Mouse (Mus musculus) cerebellum, adult 2 months (tissue): ENCODE measurements around the gene Sp2. TPM values are rescaled to one million over a fixed set of nuclear protein-coding genes. Genes with fewer than 3 reads are reported as not detected.

Experiments
- DNase-seq, 2 experiments: peaks; one replicate each; pipeline ENCODE4 v3.0.0; 2021
- H3K27ac ChIP-seq: fragments of 200-500 bp; 2 replicates; pipeline ENCODE4 v1.5.1; 2012; ENCODE audit warnings: low read length, control low read depth, inconsistent platforms; ENCODE audit not compliant: insufficient read depth
- H3K27me3 ChIP-seq: fragments of 200-500 bp; 2 replicates; pipeline ENCODE4 v1.6.1; 2012; ENCODE audit warnings: inconsistent platforms, mild to moderate bottlenecking, low read length, moderate library complexity; ENCODE audit not compliant: control insufficient read depth, insufficient read depth
- H3K4me1 ChIP-seq: fragments of 200-500 bp; 2 replicates; pipeline ENCODE4 v1.6.1; 2011; ENCODE audit warnings: low read length; ENCODE audit not compliant: control insufficient read depth, insufficient read depth
- H3K4me3 ChIP-seq: fragments of 200-500 bp; replicated peaks from 2 replicates; pipeline ENCODE3; 2011; ENCODE audit warnings: mild to moderate bottlenecking, low read depth, low read length, control low read depth; ENCODE audit not compliant: insufficient read depth
- CTCF ChIP-seq: fragments of 200-500 bp; IDR thresholded peaks from 2 replicates; pipeline ENCODE4 v1.5.1; 2011; ENCODE audit warnings: low read depth, mild to moderate bottlenecking, control low read depth, low read length, moderate library complexity, borderline replicate concordance; ENCODE audit not compliant: insufficient read depth
- POLR2A ChIP-seq: fragments of 200-500 bp; IDR thresholded peaks from 2 replicates; pipeline ENCODE4 v1.6.1; 2011; ENCODE audit warnings: low read length, control low read depth, borderline replicate concordance; ENCODE audit not compliant: insufficient read depth
- WGBS: fragments of 180-500 bp; shearing (Covaris S2); methylation state at CpG from one replicate; pipeline ENCODE4 v1.1.7; 2018; 5-methylcytosine and 5-hydroxymethylcytosine counted together
- polyA plus RNA-seq: library from polyadenylated mRNA; depleted of rRNA; stranded (reverse); fragments of >200 nt; gene quantifications from 2 replicates; pipeline ENCODE4 v1.2.3, GENCODE M21; 2012

Gene Sp2
- polyA plus RNA-seq, 1 experiment = 15.4 TPM

GRCm38 (mm10) chr11:96966172-96966571, 16.6 kb downstream of the Sp2 start:
- H3K27ac ChIP-seq = no peak overlapping the region
- no peak overlapping the region for H3K4me3 ChIP-seq
- TF ChIP-seq POLR2A (no peak), CTCF (no peak)
- peaks cover 26% of the 10 kb centered on the region for H3K4me1 ChIP-seq
- 92% methylated on average over 3 of the region's 3 CpGs for WGBS
- H3K27me3 ChIP-seq = no peaks in the 10 kb centered on the region
- no peak for DNase-seq

DNA sequence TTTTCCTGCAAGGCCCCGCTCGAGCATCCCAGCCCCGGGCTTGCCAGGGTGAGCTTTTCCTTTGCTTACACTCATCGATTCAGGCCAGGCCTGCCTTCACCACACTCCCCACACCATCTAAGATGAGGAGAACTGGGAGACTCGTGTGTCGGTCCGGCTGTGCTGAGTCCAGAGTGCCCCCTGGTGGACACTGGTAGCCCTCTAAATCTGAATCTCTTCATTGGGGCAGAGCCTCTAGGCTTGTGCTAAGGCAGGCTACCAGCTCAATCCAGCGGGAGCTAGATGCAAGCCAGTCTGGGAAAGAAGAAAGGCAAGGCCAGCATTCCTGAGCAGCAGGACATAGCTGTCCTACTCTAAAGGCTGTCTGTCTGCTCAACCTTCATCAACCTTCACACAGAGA, 19.2 kb downstream of the Sp2 start:
- H3K4me1 ChIP-seq = peaks cover 5% of the 10 kb centered on the region

DNA sequence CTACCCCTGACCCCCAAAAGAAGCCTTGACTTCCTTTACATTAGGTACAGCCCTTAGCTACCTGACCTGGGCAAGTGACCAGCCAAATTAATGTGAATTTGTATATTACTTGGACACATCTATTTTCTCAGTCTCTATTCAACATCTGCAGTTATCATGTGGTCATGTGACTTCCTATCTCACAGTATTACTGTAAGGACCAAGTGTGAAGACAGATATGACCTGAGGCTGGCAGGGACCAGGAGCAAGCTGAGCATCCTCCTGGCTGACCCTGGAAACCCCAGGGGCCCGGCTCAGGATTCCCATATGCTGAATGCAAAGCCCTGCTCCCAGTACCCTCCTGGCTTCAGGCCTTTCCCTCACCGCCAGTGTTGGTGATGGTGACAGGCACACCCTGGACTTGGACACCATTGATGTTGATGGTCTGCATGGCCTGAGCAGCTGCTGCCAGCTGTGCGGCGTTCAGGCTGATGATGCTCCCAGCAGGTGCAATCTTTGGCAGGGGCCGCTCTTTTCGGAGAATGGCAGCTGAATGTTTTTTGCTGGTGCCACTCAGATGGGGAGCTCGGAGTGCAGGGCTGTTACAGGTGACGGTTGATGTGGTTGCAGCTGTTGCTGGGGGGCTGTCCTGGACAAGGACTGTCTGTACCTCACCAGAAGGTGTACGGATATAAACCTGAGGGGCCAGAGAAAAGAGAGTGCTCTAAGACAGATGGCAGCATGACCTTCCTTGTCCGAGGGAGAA, 25.5 kb downstream of the Sp2 start:
- TF ChIP-seq POLR2A = no peak
- no peak for TF ChIP-seq CTCF
- Histone ChIP-seq H3K27me3 (no peaks in the 10 kb centered on the region), H3K4me3 (no peak overlapping the region), H3K27ac (no peak overlapping the region), H3K4me1 (peaks cover 2% of the 10 kb centered on the region)
- WGBS = 74% methylated on average over 10 of the region's 10 CpGs
- no peak for DNase-seq

More for the DNA sequence above, 19.2 kb downstream of the Sp2 start:
- no peak overlapping the region for H3K27ac ChIP-seq
- WGBS = 6% methylated on average over 8 of the region's 8 CpGs
- H3K4me3 ChIP-seq = no peak overlapping the region
- H3K27me3 ChIP-seq = no peaks in the 10 kb centered on the region
- TF ChIP-seq CTCF = peak; percentile 89
- no peak for TF ChIP-seq POLR2A
- peak; percentile 89 to 90 for DNase-seq

- no peak for DNase-seq
- no peak overlapping the region for H3K4me3 ChIP-seq
- no peaks in the 10 kb centered on the region for H3K27me3 ChIP-seq
- TF ChIP-seq CTCF (peak; percentile 50; the same call in 1 of the 2 replicates), POLR2A (no peak)
- H3K4me1 ChIP-seq = peaks cover 3% of the 10 kb centered on the region
- no peak overlapping the region for H3K27ac ChIP-seq
- 60% methylated on average over 20 of the region's 20 CpGs for WGBS
These were observed 26.6 kb downstream of the Sp2 start for GRCm38 (mm10) chr11:96956009-96956724.

DNA sequence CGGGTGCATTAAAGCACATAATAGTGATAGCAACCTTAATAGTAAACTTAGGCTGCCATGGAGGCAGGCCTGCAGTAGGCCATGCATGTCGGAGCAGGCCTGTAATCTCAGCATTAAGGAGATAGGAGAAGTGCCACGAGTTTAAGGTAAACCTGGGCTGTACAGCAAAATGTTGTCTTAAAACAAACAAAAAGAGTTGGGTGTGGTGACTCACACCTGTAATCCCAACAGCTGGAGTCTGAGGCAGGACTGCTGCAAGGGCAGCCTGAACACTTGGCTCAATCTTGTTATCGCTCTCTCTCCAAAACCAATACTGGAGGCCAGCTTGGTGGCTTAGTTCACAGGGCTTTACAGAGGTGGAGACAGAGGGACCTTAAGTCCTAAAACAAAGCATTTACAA, 27.7 kb downstream of the Sp2 start:
- Histone ChIP-seq H3K4me1 (peaks cover 3% of the 10 kb centered on the region), H3K4me3 (no peak overlapping the region), H3K27ac (no peak overlapping the region), H3K27me3 (no peaks in the 10 kb centered on the region)
- TF ChIP-seq CTCF (no peak), POLR2A (no peak)
- DNase-seq = no peak
- WGBS = 88% methylated on average over 4 of the region's 4 CpGs

DNA sequence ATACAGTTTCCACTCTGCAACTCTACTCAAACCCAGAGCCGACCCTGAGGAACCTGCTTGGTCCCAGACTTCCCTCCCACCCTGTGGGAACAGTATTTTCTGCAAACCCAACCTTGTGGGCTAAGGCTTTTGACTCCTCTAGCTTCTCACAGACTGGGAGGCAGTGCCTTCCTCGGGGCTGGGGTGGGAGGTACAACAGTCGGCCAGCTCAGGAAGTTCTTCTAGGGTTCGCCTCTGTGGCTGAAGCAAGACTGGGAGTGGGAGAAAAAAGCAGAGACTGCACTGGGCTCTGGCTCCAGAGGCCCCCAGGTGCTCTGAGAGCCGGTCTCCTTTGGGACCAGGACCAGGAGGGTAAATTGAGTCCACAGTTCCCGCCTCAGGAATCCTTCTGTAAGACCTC, 29.9 kb downstream of the Sp2 start:
- Histone ChIP-seq H3K4me1 (peaks cover 3% of the 10 kb centered on the region), H3K27me3 (no peaks in the 10 kb centered on the region), H3K4me3 (no peak overlapping the region), H3K27ac (no peak overlapping the region)
- WGBS = 72% methylated on average over 6 of the region's 6 CpGs
- no peak for TF ChIP-seq CTCF
- no peak for TF ChIP-seq POLR2A
- no peak for DNase-seq

DNA sequence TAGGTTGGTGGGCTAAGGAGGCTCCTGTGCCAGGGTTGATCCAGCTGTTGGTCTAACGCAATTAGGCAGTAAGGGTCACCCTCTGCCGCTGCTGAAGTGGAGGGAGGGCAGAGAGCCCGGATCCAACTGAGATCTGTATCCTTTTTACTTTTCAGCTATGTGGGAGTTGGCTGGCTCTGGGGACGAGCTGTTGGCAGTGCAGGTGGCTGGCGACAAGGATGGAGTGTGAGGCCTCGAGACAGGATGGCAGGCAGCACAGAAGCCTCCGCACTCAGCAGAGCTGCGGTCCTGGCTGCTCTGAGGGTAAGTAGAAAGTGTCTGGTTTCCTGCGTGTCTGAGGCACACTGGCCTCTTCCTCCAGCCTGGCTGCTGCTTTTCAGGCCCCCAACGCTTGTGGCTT, 30.3 kb downstream of the Sp2 start:
- Histone ChIP-seq H3K4me1 (peaks cover 3% of the 10 kb centered on the region), H3K4me3 (no peak overlapping the region), H3K27me3 (no peaks in the 10 kb centered on the region), H3K27ac (peak overlapping the region; percentile 50; the same call in 1 of the 2 replicates)
- WGBS = 24% methylated on average over 10 of the region's 10 CpGs
- TF ChIP-seq POLR2A (no peak), CTCF (no peak)
- DNase-seq = no peak

DNA sequence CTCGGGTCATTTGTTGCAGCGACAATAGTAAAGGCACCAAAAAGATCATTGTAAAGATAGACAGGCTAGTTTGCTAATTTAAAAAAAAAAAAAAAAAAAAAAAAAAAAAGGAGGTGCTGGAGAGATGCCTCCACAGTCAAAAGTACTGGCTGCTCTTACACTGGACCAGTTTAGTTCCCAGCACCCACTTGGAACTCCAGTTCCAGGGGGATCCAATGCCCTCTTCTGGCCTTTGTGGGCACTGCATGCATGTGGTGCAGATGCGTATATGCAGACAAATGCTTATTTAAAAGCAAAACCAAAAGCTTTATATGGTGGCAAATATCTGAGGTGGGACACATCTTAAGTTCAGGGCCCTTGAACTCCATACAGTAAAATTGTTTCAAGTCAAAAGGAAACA, 32.0 kb downstream of the Sp2 start:
- Histone ChIP-seq H3K4me1 (peaks cover 3% of the 10 kb centered on the region), H3K27me3 (no peaks in the 10 kb centered on the region), H3K27ac (no peak overlapping the region), H3K4me3 (no peak overlapping the region)
- DNase-seq = no peak
- 99% methylated on average over 3 of the region's 3 CpGs for WGBS
- TF ChIP-seq POLR2A (no peak), CTCF (peak; percentile 29)
